Mouse (Mus musculus): ENCODE measurements around the gene Gm49416. TPM values are rescaled to one million over a fixed set of nuclear protein-coding genes. Genes with fewer than 3 reads are reported as not detected.

Gm49416 gene
- polyA plus RNA-seq, 1 experiment: not detected

DNA sequence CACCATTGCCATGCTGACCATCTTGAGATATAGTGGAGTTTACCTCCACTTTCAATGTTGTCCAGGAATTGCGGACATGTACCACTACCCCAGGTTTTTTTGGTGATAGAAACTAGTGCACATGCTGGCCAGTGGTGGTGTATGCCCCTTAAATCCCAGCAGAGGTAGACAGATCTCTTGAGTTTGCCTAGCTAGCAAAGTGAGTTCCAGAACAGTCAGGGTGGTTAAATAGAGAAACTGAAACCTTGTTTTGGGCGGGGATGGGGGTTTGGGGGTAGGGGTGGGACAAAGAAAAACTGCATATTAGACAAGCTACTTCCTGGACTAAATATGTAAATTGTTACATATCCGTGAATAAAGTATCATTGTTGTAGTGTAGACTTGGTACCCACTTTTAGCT is 30.3 kb downstream of the Gm49416 start:
- no peak for DNase-seq (ENCODE audit: extremely low spot score in 1 of 2, low spot score in 1 of 2)

DNA sequence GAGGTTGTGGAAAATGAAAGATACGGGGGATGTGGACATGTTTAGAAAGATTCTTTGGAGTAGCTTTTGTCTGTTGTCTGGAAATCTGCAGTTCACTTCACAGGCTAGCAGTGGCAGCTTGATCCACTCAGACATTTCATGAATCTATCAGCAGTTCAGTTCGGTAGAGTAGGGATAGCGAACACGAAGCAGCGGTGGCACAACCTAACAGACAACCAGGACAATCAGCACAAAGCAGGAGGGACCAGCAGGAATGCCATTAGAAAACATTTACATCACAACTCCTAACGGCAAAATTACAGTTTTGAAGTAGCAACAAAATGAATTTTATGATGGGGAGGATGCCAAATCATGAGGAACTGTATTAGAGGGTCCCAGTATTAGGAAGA is 31.0 kb downstream of the Gm49416 start:
- DNase-seq (ENCODE audit: extremely low spot score in 1 of 2, low spot score in 1 of 2): no peak

DNA sequence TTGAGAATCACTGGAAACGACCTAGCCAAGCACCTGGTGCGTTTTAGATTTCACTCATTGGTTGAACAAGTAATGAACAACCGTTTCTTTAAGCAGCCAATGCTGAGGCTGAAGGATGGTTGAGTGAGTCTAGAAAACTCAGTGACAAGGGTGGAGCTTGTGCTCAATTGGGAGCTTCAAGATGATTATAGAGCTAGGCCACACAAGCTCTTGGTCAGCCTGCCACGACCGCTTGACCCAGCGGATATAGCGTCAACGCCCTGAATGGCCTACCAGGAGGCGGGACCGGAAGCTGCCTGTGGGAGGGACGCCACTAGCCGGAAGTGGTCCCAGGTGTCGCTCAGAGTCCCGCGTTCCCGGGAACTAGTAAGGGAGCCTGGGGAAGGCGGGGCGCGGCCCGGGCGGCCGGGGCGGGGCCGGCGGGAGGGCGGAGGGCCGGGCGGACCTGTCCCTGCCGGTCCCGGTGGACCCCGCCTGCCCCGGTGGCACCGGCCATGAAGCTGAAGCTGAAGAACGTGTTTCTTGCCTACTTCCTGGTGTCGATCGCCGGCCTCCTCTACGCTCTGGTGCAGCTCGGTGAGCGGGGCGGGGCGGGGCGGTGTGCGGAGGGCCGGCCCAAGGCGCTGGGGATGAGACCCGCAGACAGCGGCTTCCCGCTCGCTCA is 31.5 kb downstream of the Gm49416 start, which contains the start of gene B3gat3:
Gene B3gat3, plus strand, starts transcription at position 302 of the 664 bp plus-strand sequence.
- DNase-seq (ENCODE audit: extremely low spot score in 1 of 2, low spot score in 1 of 2): peak; percentile 91 to 95

DNA sequence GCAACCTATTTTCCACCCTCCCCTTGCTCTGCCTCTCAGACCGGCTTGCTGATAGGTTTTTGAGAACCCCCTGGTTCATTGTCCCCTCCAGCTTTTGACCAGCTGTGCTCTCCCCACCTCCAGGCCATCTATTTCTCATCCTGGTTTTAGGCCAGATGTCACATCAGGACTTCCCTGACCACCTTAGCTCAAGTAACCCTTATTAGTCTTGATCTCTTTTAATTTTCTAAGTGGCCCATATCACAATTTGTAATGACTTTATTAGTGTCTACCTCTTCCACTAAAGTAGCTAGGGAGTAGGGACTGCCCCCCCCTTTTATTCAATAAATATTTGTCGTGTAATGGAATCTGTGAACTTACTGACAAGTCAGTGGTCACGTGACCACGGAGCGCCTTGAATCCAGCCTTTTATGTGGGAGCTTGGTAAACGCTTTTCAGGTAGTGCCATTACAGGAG is 32.1 kb downstream of the Gm49416 start:
- no peak for DNase-seq (ENCODE audit: extremely low spot score in 1 of 2, low spot score in 1 of 2)

DNA sequence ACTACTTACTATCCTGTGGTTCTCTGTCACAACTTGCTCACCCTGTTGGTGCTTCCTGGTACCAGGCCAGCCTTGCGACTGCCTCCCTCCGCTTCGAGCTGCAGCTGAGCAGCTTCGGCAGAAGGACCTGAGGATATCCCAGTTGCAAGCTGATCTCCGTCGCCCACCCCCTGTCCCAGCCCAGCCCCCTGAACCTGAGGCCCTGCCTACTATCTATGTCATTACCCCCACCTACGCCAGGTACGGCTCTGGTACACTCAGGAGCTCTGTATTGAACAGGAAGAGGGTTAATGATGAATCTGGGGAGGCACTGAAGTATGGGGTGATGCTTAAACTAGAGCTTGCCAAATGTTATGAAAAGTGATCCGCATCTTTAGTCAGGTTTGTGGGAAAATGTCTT is 33.0 kb downstream of the Gm49416 start:
- DNase-seq (ENCODE audit: extremely low spot score in 1 of 2, low spot score in 1 of 2): no peak

DNA sequence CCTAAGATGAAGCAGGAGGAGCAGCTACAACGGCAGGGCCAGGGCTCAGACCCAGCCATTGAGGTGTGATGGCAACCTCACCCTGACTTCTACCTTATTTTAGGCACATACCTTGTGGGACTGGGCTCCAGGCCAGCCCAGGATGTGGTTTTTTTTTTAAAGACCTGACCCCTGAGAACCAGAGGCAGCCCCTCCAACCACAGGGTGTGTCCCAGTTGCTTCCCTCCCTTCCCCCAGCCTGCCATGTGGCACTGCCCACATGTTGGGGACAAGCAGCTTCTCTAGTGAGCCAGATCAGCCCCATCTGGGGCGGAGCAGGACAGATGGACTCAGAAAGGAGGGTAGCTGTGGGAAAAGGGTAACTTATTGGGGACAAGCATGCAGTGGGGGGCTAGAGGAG is 38.0 kb downstream of the Gm49416 start:
- no peak for DNase-seq (ENCODE audit: extremely low spot score in 1 of 2, low spot score in 1 of 2)

DNA sequence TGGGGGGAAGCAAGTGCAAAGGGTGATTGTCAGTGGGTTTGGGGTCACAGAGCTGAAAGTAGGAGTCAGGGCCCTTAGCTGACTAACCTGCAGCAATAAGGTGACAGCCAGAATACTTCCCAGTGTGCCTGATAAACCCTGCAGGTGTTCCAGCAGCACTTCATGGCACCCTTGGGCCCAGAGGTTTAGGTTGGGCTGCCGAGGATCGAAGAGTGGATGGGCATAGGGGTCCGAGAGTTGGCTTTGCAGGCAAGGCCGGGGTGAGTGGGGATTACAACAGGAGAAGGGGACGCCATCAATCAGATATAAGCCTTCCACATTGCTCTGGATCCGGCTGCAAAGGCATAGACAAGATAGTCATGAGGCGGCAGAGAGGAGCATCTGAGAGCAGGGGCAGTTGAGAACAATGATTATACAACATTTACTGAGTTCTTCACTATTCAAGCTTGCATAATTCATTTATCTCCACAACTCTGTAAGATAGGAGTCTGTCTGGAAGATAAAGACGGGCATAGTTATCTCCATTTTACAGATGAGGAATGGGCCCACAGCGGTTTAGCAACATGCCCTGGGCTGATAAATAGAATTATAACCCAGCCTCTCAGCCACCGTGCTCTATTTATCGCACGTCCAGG is 39.3 kb downstream of the Gm49416 start:
- no peak for DNase-seq (ENCODE audit: extremely low spot score in 1 of 2, low spot score in 1 of 2)

DNA sequence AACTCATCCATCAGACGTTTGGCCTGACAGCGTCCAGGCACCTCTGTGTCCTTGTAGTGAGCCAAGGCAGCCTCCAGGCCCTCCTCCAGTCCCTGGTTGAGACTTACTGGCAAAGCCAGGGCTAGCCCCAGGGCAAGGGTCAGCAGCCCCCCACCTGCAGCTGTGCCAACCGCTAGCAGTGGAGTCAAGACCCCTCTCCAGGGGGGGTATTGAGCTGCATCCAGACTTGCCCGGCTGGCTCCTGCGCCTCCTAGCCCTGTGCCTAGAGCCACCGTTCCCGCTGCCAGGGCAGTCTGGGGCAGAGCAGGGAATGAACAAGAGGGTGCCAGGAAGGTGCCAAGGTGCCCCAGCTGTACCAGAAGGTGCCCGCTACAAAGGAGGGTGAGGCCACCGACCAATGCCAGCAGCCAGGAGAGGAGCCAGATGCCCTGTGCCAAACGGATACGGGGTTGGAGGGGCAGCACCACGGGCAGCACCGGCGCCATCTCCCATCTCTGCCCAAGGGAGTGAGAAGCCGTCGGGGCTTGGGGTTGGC is 40.0 kb downstream of the Gm49416 start:
- DNase-seq (ENCODE audit: extremely low spot score in 1 of 2, low spot score in 1 of 2): no peak

DNA sequence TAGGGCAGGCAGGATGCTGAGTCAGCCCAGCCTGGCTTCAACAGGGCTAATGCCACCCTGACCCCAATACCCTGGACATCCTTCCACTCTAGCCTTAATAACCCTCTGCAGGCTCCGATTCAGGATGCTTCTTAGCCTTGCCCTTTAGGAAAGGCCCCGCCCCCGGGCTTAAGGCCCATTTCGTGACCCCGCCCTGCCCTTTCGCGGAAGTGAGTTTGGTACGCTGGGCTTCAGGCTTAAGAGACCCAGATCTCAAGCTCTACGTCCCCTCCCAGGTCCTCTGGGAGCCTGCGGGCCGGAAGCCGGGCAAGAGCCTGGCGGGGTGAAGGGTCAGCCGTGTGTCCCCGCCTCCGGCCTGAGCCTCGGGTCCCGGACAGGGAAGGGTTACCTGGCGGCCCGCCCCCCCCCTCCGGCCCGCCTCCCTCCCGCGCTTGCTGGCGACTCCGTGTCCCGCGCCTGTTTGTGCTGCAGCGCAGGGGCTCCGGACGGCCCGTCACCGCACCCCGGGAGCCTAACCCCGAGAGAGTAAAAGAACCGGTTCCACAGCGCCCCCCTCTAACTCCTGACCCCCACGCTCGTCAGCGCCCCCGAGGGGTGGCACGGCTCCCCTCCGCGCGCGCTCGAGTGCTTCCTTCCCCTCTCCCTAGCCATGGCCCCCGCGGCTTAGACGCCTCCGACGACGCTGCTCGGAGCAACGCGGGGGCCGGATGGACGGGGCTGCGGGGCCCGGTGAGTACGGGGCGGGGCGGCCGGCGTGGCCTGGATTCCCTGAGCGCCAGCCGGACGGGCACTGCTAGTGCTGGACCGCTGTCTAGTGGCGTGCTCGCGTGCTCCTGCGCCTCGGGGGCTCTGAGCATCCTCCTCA is 40.7 kb downstream of the Gm49416 start, which contains the start of the genes Rom1 and Eml3:
Gene Rom1, minus strand, starts transcription at position 133 of the 865 bp plus-strand sequence.
Gene Eml3, plus strand, starts transcription at position 329 of the 865 bp plus-strand sequence.
- no peak for DNase-seq (ENCODE audit: extremely low spot score in 1 of 2, low spot score in 1 of 2)

DNA sequence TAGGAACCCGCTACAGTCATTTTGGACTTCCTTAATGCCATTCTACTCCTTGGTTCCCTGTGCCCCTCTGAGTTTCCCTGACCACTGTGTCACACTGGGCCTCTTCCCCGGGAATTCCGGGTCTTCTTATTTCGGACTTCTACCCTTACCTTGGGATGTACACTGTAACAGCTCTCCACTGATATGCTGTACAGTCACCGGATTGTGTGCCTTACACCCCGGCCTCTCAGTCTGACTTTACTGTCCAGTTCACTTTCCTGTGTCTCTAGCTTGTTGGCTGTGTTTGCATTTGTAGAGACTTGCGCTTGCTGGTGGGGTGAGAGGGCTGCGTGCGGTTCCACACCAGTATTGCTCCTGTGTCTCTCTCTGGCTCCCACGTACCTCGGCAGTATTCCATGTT is 41.4 kb downstream of the Gm49416 start:
- DNase-seq (ENCODE audit: extremely low spot score in 1 of 2, low spot score in 1 of 2): no peak

DNA sequence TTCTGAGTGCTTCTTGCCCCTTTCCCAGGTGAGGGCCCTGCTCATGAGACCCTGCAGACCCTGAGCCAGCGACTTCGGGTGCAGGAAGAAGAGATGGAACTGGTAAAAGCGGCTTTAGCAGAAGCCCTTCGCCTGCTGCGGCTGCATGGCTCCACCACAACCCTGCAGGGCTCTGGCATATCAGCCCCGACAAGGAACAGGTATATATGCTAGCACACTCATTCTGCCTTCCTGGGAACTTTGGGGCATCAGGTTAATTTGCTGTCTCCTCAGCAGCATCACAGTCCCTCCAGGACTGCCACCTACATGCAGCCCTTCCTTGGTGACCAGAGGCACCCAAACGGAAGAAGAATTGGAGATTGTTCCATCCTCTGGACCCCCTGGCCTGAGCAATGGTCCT is 42.0 kb downstream of the Gm49416 start:
- no peak for DNase-seq (ENCODE audit: extremely low spot score in 1 of 2, low spot score in 1 of 2)

DNA sequence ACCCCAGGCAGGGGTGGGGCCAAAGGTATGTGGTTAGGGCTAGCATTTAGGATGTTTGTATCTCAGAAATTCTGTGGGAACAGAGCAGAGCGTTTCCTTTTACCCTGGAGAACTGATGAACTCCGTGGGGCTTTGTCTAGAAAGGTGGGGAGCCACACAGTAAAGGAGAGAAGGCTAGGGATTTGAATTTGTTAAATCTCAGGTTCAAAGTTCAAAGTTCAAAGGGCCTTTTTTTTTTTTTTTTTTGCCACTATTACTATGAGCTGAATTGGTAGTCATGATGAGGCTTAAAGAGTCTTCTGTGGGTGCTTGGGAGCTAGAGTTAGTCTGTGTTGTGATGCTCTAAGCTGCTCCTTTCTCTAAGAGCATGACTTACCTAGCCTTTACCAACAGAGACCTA is 48.0 kb downstream of the Gm49416 start:
- no peak for DNase-seq (ENCODE audit: extremely low spot score in 1 of 2, low spot score in 1 of 2)

DNA sequence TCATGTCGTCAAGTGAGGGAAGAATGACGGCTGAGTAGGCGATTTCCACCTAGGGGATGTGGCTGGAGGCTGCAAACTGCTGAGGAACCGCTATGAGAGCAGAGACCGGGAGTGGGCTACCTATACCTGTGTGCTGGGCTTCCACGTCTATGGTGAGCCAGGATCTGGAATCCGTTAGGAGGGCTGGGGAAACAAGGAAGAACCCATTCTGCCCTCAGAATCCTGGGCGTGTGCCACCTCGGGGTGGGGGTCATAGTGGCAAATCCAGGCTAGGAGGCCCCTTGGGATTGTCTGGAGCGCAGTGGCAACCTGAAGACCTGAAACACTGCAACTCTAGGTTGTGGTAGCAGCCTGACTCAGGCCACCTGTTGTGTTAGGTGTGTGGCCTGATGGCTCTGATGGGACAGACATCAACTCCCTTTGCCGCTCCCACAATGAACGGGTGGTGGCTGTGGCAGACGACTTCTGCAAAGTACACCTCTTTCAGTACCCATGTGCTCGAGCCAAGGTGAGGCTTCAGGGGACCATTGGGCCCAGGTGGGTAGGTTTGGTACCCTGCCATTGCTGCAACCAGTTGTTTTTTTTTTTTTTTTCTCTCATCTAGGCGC is 51.9 kb downstream of the Gm49416 start:
- no peak for DNase-seq (ENCODE audit: extremely low spot score in 1 of 2, low spot score in 1 of 2)

DNA sequence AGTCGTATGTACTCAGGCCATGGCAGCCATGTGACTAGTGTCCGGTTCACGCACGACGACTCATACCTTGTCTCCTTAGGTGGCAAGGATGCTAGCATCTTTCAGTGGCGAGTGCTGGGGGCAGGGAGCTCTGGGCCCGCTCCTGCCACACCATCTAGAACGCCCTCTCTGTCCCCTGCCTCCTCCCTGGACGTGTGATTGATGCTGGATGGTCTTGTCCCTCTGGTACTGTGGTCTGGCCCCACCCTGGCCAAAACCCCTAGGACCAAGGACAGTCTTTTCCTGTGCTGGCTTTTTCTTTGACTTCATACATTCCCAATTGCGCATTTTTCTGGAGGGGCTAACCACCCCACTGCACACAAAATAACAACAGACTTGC is 52.4 kb downstream of the Gm49416 start:
- DNase-seq (ENCODE audit: extremely low spot score in 1 of 2, low spot score in 1 of 2): no peak

DNA sequence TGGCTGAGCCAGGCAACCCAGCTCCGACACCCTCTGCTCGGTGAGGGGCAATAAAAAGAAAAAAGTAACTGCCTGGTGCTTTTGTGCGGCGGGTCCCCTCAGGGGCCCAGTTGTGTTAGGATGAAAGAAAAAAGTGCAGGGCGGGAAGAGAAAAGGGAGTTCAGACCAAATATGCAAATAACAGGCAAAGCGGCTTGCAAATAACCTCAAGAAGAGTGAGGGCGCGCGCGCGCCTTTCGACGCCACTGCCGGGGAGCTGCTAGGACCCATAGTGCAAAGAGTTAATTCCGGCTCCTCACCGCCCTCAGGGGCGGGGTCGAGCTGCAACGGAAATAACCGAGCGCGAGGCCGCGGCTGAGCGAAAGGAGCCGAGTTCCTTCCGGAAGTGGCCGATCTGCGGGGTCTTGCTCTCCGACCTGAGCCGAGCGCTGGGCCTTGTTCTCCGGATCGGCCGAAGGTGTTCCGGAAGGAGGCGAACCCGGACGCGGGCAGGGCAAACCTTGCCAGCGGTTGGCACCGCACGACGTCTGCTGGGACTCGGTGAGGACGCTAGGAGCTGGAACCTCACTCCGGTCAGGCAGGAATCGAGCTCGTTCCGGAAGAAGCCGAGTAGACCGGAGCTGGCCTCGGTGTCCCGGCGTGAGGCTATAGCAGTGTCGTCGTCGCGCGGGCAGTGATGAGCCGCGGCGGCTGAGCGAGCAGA is 52.9 kb downstream of the Gm49416 start, which contains the start of gene Mta2:
Gene Mta2, plus strand, starts transcription at position 361 of the 703 bp plus-strand sequence.
- peak; percentile 85 to 95 for DNase-seq (ENCODE audit: extremely low spot score in 1 of 2, low spot score in 1 of 2)

DNA sequence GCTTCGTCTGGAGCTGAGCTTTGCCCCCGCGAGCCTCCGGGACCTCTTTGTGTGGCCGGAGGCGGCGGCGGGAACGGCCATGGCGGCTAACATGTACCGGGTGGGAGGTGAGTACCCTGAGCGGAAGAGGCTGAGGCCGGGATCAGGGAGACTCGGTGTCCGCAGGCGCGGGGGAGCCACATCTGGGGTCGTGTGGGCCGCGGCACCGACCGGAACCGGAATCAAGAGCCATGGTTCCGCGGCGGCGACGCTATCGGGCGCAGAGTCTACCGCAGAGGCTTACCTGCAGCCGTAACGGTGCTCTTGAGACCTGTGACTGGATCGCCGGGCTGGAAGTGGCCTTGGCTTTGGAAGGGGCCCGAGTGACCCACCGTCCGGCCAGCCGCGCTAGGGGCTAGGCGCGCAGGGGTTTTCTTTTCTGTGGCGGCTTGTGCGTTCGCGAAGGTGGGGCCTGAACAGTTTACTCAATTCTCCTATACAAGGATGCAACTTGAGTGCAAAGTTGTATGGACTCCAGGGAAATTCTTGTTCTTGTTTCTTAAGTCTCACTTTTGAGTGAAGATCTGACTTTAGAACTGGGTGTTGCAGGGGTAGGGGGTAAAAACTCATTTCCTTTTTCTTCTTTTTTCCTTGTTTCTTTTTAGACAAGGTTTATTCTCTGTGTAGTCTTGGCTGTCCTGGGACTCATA is 53.7 kb downstream of the Gm49416 start:
- DNase-seq (ENCODE audit: extremely low spot score in 1 of 2, low spot score in 1 of 2): no peak

DNA sequence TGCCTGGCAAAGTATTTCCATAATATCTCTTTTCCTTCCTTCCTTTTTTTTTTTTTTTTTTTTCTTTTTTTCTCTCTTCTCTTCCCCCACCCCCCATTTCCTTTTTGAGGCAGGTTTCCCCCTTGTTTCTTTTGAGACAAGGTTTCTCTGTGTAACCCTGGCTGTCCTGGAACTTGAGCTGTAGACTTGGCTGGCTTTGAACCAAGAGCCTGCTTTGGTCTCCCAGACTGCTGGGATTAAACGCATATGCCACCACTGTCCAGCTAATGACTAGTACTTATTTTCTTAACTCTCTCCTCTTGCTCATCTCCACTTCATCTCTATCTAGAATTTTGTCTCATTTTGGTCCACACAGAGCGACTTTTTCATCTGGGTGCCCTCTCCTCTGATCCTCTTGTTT is 54.3 kb downstream of the Gm49416 start:
- no peak for DNase-seq (ENCODE audit: extremely low spot score in 1 of 2, low spot score in 1 of 2)

DNA sequence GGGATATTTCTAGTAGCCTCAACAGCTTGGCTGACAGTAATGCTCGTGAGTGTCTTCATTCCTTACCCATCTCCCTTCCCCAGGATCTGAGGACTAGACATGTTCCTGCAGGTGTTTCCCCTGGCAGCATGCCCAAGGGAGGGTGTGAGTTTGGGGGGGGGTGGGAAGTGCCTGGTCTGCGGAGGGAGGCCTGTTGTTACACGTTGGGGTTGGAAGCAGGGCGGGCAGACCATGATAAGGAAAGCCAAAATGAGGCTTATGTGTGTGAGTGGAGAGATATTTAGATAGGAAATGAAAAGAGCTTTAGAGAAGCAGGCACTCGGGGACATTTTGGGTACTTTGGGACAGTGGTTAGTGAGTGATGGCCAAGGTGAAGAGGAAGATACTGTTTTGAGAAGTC is 55.3 kb downstream of the Gm49416 start:
- DNase-seq (ENCODE audit: extremely low spot score in 1 of 2, low spot score in 1 of 2): no peak

DNA sequence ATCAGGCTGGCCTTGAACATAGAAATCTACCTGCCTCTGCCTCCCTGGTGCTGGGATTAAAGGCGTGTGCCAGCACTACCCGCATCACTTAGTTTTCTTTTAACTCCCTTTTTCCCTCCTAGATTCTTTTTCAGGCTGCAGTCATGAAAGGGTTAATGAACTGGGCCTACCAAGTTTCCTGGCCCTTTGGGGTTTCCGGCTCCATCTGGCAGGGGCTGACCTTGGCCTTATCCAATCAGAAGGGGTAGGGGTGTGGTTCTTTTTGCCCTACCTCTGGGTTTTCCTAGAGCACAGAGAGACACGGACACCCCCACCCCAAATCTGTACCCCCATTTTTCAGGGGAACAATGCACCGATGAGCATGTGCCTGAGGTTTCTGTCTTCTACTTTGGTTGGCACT is 56.0 kb downstream of the Gm49416 start:
- no peak for DNase-seq (ENCODE audit: extremely low spot score in 1 of 2, low spot score in 1 of 2)

Measured in frontal cortex, adult 2 months (tissue).